Mouse (Mus musculus): ENCODE measurements around the gene Fuom. TPM values are rescaled to one million over a fixed set of nuclear protein-coding genes. Genes with fewer than 3 reads are reported as not detected.

The Fuom gene
- total RNA-seq, 1 experiment from 2014 or later = 6.6 TPM

DNA sequence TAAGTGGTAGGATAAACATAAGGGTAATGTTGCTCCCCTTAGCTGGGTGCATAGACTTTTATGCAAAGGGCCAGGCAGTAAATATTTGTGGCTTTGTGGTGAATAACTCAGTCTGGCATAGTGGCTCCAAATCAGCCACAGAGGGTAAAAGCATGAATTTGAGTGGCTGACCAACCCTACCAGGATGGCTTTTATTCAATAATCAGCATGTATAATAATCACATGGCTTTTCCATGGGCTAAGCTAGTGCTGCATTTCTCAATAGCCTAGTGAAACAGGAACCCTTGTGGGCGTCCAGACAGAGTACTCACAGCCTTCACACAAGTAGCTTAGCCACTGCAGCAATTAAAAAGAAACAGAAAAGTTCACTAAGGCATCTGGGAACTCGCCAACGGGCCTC lies 9.7 kb upstream of the Fuom start:
- no peak for ATAC-seq (replicated peaks; ENCODE audit: low read depth, poor library complexity, severe bottlenecking)

DNA sequence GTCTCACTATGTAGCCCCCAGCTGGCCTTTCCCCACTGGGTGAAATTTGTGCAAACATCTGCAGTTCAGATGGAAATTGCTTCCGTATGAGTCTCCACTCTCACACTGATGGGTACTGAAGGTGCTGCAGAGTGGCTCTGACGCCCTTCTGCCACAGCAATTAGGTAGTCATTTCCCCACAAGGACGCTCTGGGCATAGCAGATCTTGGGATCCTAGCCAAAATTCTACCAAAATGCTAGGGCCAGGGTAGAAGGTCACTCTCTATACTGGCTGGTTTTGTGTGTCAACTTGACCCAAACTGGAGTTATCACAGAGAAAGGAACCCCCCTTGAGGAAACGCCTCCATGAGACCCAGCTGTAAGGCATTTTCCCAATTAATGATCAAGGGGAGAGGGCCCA lies 1.8 kb upstream of the Fuom start:
- ATAC-seq (replicated peaks; ENCODE audit: low read depth, poor library complexity, severe bottlenecking) = no peak

DNA sequence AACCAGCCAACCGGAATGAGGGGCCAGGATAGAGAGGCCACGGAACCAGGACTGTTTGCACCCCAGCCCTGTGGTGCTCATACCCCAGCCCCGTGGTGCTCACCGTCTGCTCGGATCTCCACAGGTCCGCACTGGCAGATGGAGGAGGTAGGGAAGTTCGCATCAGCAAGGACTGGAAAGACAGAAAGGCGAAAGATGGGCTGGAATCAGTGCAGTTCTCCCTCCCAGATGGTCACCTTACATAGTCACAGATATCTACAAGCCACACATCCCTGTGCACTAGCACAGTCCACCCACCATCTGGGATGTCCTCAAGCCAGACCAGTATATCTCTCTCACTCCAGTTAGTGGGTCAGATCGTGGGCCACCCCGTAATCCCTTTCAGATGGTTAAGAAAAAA lies 743 bp downstream of the Fuom start:
- ATAC-seq (replicated peaks; ENCODE audit: low read depth, poor library complexity, severe bottlenecking) = no peak

DNA sequence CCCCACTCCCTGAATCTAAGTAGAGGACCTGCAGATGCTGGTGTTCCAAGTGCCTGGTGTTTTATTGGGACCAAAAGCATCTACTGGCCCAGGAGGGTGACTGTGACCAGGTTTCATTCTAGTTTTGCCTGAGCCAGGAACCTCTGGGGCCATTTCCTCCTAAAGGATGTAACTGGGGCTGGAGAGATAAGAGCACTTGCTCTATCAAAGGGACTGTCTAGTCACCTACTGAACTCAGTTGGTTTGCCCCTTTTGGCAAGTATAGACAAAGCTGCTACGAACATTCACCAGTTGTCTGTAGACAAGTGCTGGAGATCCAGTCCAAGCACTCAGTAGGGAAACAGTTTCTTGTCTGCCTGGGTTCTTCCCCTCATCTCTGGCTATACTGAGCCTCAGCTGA lies 3.8 kb downstream of the Fuom start:
- ATAC-seq (replicated peaks; ENCODE audit: low read depth, poor library complexity, severe bottlenecking) = no peak

DNA sequence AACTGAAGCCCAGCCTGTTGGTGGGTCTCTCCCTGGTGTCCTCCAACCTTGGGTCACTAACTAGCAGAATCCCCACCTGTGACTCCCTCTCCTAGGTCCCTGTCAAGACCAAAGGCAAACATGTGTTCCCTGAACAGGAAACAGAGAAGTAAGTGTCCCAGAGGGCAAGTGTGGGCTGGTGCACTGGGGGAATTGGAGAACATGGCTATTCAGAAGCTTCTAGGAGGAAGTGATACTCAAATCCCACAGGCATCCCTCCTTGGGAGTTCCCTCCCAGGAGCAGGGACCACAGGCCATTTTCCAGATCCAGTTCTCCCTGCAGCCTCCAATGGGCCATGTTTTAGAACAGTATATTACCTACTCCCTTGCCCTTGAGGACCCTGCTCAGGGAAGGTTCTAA lies 6.2 kb downstream of the Fuom start:
- ATAC-seq (replicated peaks; ENCODE audit: low read depth, poor library complexity, severe bottlenecking) = 0 out of 2 replicates have a peak, but pooled peaks have one; percentile 6

DNA sequence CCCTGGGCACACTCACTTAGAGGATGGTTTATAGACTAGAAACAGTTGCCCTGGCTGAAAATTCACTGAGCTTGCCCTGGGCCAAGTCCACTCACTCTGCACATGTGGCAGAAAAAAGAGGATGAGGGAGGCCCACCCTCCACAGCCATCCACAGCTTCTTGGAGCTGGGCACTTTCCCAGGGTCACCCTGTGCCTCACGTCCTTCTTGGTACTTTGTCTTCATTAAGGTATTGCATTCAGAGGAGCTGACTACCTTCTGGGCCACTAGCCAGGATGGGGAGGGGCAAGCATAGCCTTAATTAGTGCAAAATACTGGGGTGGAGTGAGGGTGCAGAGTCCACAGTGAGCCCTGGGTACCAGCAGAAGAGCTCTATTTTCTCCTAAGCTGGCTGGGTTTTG lies 6.7 kb downstream of the Fuom start:
- ATAC-seq (replicated peaks; ENCODE audit: low read depth, poor library complexity, severe bottlenecking) = no peak

DNA sequence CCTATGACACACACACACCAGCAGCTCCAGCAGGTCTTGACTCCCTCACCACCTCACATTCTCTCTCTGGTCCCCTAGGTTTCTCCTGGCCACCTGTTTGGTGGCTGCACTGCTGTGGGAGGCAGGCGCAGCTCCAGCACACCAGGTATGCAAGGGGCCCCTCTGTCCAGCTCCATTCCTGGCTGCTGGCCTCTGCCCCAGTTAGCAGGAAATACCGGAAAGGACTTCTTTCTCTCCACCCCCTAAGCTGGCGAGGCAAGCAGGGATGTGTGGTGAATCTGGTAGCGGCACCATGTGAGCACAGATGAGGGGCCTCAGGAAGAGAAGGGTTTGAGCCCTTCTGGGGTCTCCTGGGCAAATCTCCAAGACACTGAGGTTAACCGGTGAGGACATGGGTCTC lies 7.3 kb downstream of the Fuom start:
- ATAC-seq (replicated peaks; ENCODE audit: low read depth, poor library complexity, severe bottlenecking) = no peak

DNA sequence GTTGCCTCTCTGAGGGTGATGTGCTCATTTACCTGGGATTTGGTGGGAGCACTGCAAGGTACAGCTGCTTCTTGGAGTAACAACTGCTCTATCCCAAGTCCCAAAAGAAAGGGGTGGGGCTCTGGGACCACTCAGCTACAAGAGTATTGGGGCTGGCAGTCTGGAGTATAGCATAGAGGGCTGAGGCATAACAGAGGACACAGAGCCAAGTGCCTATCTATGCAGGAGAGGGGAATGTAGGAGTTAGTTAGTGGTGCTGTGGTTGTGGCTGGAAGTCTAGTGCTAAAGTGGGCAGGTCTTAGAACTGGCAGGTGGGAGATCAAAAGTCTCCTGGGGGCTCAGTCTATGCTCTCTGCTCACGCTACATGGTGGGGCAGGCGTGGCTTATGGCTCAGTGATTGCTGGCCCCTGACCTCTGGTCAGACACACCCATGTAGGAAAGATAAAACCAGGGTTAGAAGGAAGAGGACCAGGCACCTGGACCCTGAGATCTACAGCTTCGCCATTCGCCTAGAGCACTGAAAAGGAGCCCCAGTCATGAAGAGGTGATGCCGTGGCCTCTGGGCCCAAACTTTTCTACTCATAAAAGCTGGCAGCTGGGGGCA lies 9.2 kb downstream of the Fuom start, which contains the start of gene Prap1:
Prap1 (plus strand) TSS at position 472 of the 605 bp plus-strand sequence.
- no peak for ATAC-seq (replicated peaks; ENCODE audit: low read depth, poor library complexity, severe bottlenecking)

DNA sequence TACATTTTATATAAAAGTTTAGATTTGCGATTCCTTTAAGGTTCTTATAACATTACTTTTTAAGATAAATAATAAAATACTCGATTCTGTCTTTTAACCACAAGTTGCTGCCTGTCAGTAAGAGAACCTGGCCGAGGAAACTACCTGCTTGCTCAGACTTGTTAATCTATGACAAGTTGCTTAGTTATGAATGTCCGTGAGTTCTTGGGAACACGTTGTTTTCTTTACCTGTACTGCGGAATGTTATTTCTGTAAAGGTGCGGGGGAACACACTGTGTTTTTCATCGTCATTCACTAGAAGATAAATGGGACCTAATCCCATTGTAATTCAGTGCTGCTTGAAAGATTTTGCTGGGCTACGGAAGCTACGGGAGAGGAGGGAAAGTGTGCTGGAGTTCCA lies 11.6 kb downstream of the Fuom start:
- no peak for ATAC-seq (replicated peaks; ENCODE audit: low read depth, poor library complexity, severe bottlenecking)

DNA sequence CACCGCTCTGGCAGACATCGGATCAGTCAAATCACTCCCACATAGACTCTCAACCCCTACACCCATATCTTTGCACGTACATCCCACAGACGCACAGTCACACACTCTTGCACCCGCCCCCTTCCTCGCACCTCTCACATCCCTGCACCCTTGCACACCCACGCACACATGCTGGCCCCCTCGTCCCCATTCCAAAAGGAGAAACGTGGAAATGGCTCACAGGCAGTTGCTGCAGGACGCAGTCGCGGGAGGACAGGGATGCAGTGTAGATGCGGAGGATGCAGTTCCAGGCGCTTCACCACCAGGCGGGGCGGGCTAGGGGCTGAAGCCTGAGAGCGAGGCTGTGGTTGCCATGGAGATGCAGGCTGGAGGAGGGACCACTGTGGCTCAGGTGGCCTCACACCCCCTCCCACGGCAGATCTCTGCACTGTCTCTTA lies 20.0 kb downstream of the Fuom start, which contains the start of gene Caly:
Caly (minus strand) TSS at position 307 of the 437 bp plus-strand sequence.
- peak; percentile 55 for ATAC-seq (replicated peaks; ENCODE audit: low read depth, poor library complexity, severe bottlenecking)

DNA sequence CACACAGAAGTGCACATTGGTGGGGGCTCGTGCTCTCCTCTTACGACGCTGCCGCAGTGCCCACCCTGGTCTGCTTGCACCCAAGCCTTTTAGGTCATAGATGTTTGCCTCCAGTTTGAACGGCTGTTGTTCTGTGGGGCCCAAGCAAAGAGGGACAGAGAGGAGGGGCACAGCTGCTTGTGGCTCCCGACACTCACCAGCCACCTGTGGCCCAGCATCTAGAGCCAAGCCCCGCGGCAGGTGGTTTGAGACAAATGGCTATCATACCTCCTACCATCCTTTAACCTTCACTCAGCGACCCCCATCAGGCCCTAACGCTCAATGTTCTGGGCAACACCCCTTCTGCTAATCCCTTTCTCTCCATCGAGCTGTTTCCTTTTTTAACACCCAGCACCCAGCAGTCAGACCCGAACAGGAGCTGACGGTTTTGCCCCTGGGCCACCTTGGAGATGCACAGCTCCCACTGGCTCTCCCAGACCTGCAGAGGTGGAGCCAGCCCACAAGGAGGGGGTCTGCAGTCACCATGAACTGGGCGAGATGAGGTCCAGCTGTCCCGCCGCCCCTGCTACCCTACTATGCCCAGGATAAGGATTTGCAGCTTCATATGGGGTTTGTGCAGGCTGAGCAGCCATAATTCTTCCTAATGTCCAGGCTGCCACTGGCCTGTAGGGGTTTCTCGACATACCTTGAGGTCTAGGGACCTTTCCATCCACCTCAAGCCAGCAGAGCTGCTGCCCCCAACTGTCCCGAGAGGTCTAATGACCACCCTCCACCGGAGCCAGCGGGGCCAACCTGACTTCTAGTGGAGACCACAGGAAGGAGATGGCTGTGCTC lies 20.6 kb downstream of the Fuom start:
- no peak for ATAC-seq (replicated peaks; ENCODE audit: low read depth, poor library complexity, severe bottlenecking)

DNA sequence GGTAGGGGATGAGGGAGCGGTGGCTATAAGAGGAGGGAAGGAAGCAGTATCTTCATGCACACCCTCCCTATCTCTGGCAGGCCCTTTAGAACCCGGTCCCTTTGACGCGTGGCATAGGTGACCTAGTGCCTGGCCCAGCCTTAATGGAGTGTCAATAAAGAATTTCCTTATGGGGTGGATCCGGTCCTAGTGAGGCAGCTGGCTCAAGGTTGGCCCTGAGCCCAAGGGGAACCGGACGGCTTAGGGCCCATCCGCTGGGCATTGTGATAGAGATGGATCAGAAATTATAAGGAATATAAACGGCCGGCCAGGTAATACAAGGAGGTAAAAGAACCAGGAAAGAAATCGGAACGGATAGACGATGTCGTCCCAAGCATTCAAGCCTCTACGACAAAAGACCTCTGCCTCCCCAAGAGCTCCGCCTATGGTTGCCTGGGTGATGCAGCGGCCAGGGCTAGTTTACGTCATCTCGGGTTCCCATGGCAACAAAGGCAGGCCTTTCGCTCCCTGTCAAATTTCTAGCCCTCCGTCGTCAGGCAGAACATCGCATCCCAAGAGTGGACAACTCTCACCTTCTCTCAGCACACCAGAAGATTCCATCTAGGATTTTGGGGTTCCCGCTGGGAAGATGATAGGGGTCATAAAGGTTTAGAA lies 21.6 kb downstream of the Fuom start:
- peak; percentile 63 for ATAC-seq (replicated peaks; ENCODE audit: low read depth, poor library complexity, severe bottlenecking)

DNA sequence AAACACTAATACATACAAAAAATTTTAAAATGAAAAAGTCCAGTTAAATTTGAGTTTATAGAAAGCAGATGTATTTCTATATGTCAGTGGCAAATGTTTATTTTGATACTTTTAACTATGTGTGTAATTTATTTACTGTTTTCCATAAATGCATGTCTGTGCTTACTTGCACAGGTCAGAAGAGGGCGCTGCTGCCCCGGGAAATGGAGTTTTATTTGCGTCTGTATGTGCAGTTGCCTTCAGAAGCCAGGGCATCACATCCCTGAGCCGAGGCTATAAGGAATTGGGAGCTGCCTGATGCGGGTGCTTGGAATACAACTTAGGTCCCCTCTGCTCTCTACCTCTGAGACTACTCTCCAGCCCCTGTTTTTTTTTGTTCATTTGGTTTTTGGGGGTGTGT lies 23.5 kb downstream of the Fuom start:
- peak; percentile 70 for ATAC-seq (replicated peaks; ENCODE audit: low read depth, poor library complexity, severe bottlenecking)

DNA sequence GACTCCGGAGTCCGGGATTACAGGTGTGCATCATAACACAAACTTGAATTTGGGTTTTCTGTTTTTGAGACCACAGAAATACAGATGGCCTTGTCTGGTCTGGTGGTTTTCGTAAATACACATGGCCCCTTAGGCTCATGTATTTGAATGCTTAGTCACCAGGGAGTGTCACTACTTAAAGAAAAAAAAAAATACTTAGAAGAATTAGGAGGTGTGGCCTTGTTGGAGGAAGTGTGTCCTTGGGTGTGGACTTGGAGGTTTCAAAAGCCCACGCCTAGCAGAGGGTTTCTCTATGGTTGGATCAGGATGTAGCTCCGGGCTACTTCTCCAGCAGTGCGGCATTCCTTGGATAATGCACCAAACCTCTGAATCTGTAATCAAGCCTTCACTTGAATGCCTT lies 24.5 kb downstream of the Fuom start:
- no peak for ATAC-seq (replicated peaks; ENCODE audit: low read depth, poor library complexity, severe bottlenecking)

DNA sequence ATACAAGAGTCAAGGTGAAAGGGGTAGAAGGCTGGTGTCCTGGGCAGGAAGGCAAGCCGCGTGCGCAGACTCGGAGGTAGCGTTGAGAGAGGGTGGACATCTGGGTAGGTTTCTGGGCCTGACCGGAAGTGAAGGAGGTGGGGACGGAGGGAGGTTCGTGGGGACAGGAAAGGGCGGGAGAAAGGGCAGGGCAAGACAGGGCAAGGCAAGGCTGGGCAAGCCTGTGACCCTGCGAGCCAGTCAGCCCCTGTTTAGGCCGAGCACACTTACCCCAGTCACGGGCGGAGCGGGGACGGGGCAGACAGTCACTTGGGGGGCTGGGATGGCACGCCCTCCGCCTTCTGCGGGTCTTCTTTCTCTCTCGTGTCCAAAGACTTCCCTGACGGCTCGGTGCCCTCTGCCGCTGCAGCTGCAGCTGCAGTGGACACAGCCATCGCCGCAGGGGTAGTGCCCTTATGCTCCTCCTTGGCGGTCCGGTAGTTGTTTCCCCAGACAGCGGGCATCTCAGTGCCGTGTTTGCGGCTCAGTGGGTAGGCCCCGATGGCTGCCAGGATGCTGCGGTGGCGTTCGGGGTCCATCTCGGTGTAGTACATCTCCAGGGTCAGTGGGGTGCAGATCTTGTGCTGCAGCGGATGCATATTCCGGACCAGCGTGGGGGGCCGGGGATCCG lies 32.1 kb downstream of the Fuom start:
- peak; percentile 32; the same call in 1 of the 2 replicates for ATAC-seq (replicated peaks; ENCODE audit: low read depth, poor library complexity, severe bottlenecking)

DNA sequence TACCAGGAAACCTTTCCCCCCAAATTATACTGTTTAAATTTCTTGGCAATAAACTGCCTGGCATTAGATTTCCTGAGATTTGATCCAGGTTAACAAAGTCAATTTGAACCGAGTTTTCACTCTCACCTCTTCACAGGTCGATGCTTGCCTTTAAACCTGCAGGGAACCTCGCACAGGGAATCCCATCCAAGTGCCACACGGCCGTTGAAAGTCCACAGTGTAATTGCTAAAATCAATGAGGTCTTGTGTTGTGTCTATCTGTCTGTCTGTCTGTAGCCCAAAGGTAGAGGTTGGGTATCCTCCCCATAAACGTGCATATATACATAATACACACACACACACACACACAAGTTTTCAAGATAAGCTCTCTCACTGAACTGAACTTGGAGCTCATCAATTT lies 34.8 kb downstream of the Fuom start:
- ATAC-seq (replicated peaks; ENCODE audit: low read depth, poor library complexity, severe bottlenecking) = no peak

DNA sequence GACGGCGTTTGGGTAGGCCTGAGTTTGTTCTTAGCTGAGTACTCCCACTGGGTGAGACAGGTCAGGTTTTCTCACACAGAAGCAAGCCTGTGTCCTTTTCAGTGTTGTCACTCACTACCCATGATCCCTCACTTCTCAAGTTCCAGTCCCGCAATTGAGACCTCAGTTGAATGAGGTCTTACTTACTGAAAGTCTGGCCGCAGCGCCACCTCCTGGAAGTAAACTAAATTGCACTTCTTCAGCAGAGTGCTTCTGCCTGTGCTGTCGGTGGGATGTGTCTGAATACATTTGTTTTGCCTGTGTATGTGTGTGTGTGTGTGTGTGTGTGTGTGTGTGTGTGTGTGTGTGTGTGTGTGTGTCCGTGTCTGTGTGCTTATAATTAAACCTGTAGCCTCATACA lies 39.1 kb downstream of the Fuom start:
- ATAC-seq (replicated peaks; ENCODE audit: low read depth, poor library complexity, severe bottlenecking) = peak; percentile 71

DNA sequence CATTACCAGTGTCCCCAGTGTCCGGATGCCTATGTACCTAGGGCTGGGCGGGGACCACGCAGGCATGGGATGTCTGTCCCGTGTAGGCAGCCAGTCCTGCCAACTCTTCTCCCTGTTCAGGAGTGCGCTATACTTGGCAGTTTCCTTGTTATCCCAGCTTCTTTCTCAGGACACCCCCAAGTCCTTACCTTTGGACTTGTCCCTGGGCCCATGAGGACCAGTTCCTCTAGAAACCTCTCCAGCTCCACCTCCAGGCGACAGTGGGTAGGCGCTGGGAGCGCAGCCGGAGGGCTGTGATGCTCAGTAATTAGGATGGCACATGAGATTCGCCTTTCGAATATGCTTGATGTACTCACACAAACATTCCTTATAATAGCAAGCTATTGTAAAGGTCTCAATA lies 39.9 kb downstream of the Fuom start:
- peak; percentile 51; the same call in 1 of the 2 replicates for ATAC-seq (replicated peaks; ENCODE audit: low read depth, poor library complexity, severe bottlenecking)

DNA sequence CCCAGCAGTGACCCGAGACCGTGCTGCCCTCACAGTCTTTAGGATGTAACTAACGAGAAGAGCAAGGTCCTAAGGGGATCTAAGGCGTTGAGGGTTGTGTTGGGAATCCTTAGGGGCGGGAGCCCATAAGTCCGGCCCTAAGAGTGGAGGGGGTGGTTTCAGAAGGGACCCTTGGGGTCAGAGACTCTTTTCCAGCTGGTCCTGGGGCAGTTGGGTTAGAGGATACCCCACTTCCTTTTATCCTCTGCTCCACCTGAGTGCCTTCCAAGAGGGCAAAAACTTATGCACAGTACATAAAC lies 40.5 kb downstream of the Fuom start:
- ATAC-seq (replicated peaks; ENCODE audit: low read depth, poor library complexity, severe bottlenecking) = no peak

DNA sequence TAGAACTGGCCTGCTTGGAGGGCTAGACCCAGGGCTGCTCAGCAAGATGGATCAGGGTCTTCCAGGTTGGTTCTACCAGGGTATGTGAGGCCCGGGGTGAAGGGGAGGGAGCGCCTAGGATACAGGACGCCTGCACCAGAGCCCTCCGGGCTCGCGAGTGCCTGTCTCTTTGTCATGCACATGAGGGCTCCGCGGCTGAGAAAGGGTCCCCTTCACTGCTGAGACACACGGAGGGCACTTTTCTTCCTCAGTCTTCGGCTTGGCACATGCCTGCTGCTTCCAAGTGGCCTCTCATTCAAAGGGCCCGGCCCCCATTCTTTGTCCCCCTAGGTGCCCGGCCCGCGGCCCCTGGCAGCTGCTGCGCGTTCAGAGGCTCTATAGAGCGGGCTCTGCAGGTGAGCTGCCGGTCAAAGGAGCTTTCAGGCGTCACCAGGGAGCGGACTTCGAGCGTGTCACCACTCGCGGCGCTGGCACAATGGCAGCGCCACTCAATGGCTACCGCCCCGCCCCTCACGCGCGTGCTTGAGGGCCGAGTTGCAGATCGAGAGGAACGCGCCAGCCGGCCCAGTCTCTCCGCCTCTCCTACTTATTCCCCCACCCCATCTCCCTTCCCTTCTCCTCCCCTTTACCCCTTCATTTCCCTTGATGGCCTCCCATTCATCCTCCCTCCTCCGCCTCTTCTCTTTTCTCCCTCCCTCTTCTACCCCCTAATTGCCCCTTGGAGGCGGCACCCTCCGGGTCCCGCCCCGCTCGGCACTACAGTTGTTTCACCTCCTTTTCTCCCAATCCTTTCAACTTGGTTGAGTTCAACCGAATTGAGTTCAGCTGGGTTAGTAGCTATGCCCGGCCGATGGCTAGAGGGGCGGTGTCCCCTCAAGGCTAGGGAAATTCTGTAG lies 41.1 kb downstream of the Fuom start:
- ATAC-seq (replicated peaks; ENCODE audit: low read depth, poor library complexity, severe bottlenecking) = peak; percentile 34
